In the genomic region with DNA sequence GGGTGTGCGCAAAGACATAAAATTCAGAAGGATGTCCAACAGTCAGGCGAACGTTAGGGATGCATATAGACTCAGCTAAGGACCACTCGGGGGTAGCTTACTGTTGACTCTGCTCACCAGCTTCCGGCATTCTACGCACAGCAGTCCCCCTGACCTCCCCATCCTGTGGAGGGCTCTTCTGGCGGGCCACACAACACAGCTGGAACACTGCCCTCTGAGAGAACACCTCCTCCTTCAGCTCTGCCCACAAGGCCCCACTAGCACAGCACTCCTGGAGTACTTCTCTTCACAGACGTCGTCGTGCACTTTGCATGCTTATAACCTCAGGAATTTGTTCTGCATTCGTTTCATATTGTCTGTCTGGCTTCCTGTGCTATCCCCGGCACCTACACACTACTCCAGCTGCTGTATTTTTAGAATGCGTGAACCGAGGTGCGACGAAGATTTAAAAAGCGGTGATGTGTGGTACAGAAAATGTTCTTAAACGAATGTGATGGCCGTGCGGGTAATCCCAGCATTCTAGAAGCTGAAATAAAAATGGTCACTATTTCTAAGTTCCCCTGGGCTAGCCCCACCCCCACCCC, we compare ENCODE assay signal across 10 mouse cellular contexts. TPM values are rescaled to one million over a fixed set of nuclear protein-coding genes. Genes with fewer than 3 reads are reported as not detected.
A peak's percentile ranks its signal among the peaks of the same experiment; 100 is the strongest.
DNase-seq lines count a peak whose midpoint lies in the region; ATAC-seq lines count a peak whose summit lies in the region.
"Had no signal": no experiment of that assay in that cellular context is flagged by ENCODE, and none has a peak within 500 bp of the region (broad histone marks: within the 10 kb centered on the region; RNA-seq: fewer than 3 reads in every experiment).

No protein-coding gene starts in this region.

- no peaks in the 10 kb centered on the region for H3K27me3 ChIP-seq in heart, embryonic 11.5 days (ENCODE audit: control insufficient read depth, insufficient read depth, low read length)
- H3K27me3 ChIP-seq: liver, embryonic 15.5 days had no signal

- peak overlapping the region; percentile 24 for H3K27ac ChIP-seq in heart, embryonic 11.5 days (ENCODE audit: low read depth, low read length)
- H3K27ac ChIP-seq: liver, embryonic 15.5 days had no signal

- H3K36me3 ChIP-seq in heart, embryonic 11.5 days (ENCODE audit: control insufficient read depth, insufficient read depth, low read length), result no peaks in the 10 kb centered on the region
- H3K36me3 ChIP-seq: liver, embryonic 15.5 days had no signal

- H3K4me2 ChIP-seq in heart, embryonic 11.5 days, result peak overlapping the region; percentile 49
- H3K4me2 ChIP-seq: liver, embryonic 15.5 days had no signal

- no peaks in the 10 kb centered on the region for H3K9me3 ChIP-seq in heart, embryonic 11.5 days (replicated peaks; ENCODE audit: control insufficient read depth, low read length)
- H3K9me3 ChIP-seq: liver, embryonic 15.5 days had no signal

- no peak overlapping the region for H3K4me3 ChIP-seq in heart, embryonic 11.5 days (ENCODE audit: low read depth, low read length)
- H3K4me3 ChIP-seq: liver, embryonic 15.5 days had no signal

- ATAC-seq in heart, embryonic 11.5 days (replicated peaks; ENCODE audit: insufficient number of reproducible peaks, low FRiP score, low TSS enrichment), result no peak

- intact Hi-C loops in left cerebral cortex, postnatal 4 days (cut with DNase I), result no loop called here
- intact Hi-C loops in gastrocnemius, postnatal 36 days (cut with DNase I), result no loop called here

- no peak for DNase-seq in heart, adult 9 months (ENCODE audit: low spot score in 2 of 2)
- DNase-seq in left cerebral cortex, adult 11 months (ENCODE audit: low spot score), result peak; percentile 27
- DNase-seq in left cerebral cortex, postnatal 4 days, result no peak
- DNase-seq in R1 (ENCODE audit: low read depth, low spot score), result peak; percentile 44
- peak; percentile 35 for DNase-seq in lung, postnatal 10 days
- DNase-seq in gastrocnemius, postnatal 36 days, result no peak
- DNase-seq in layer of hippocampus, postnatal 36 days, result no peak
- DNase-seq: cerebellum, postnatal 14 days had no signal

- no peaks in the 10 kb centered on the region for H3K4me1 ChIP-seq in heart, embryonic 11.5 days (ENCODE audit: control insufficient read depth, insufficient read depth, low read length)
- H3K4me1 ChIP-seq: liver, embryonic 15.5 days had no signal

- WGBS in heart, embryonic 11.5 days (ENCODE audit: insufficient replicate concordance), result 57% methylated on average over 20 of the region's 20 CpGs

- H3K9ac ChIP-seq in heart, embryonic 11.5 days (ENCODE audit: low read depth, low read length), result no peak overlapping the region
- H3K9ac ChIP-seq: liver, embryonic 15.5 days had no signal

RNA-seq across cellular contexts. Expression of a gene that starts 19.9 kb away (rescaled TPM):
- polyA plus RNA-seq in heart, embryonic 11.5 days (2014; fragmentation: Nextera tagmentation; extraction: Ambion mirVana), result 2.1 and 2.9 TPM in 2 replicates
- 10 to 100 TPM; 61.0 to 64.8 TPM for total RNA-seq in left cerebral cortex, postnatal 4 days (2021)
- 1 to 10 TPM; 2.4 to 3.2 TPM for total RNA-seq in gastrocnemius, postnatal 36 days (2021)
- 100 to 1,000 TPM in 1 of 2 experiments, 10 to 100 TPM in 1; 98.9 to 121 TPM for total RNA-seq in layer of hippocampus, postnatal 36 days (2021)

Comparison
In these comparisons a context has a peak if more than half of its experiments do, and no peak if none do; other contexts are left out.
1. DNase-seq: peak in left cerebral cortex, adult 11 months (single experiment), R1 (single experiment) and lung, postnatal 10 days (single experiment); none in heart, adult 9 months (0 of 2), left cerebral cortex, postnatal 4 days (single experiment), gastrocnemius, postnatal 36 days (0 of 2) and layer of hippocampus, postnatal 36 days (0 of 2).
2. RNA of a gene that starts 19.9 kb away (total RNA-seq): 98.9 to 121 TPM in layer of hippocampus, postnatal 36 days and 61.0 to 64.8 TPM in left cerebral cortex, postnatal 4 days; 2.4 to 3.2 TPM in gastrocnemius, postnatal 36 days; every median in the first group is over 10 times any median in the second.